Mouse (Mus musculus) megakaryocyte, embryonic 14.5 days (primary cell): Measurements from ENCODE around the gene Gata3. TPM values are rescaled to one million over a fixed set of nuclear protein-coding genes. Genes with fewer than 3 reads are reported as not detected.

Source experiments
- H3K27me3 ChIP-seq: replicated peaks from 2 replicates; pipeline ENCODE3; 2012; ENCODE audit warnings: inconsistent platforms
- H3K36me3 ChIP-seq: replicated peaks from 2 replicates; pipeline ENCODE3; 2012; ENCODE audit warnings: low read length, inconsistent platforms, mixed read lengths
- H3K4me1 ChIP-seq: 2 replicates; pipeline ENCODE4 v1.6.1; 2012; ENCODE audit warnings: inconsistent platforms
- H3K4me3 ChIP-seq: replicated peaks from 2 replicates; pipeline ENCODE3; 2012; ENCODE audit warnings: moderate library complexity, mild to moderate bottlenecking, inconsistent platforms
- H3K9me3 ChIP-seq: 2 replicates; pipeline ENCODE4 v1.6.1; 2012; ENCODE audit warnings: inconsistent platforms
- FLI1 ChIP-seq: IDR thresholded peaks from 2 replicates; pipeline ENCODE4 v1.6.1; 2012; ENCODE audit warnings: low read length, inconsistent platforms, mixed read lengths
- GATA1 ChIP-seq: IDR thresholded peaks from 3 replicates; pipeline ENCODE4 v1.6.1; 2012; ENCODE audit warnings: mixed read lengths, low read length, inconsistent platforms, borderline replicate concordance
- polyA plus RNA-seq: library from polyadenylated mRNA; stranded (reverse); fragments of >175 nt; gene quantifications from 2 replicates; pipeline ENCODE4 v1.2.3, GENCODE M21; 2012; ENCODE audit warnings: low replicate concordance; ENCODE audit not compliant: insufficient read depth

Gene Gata3
- polyA plus RNA-seq, 1 experiment: 0.36 TPM

DNA sequence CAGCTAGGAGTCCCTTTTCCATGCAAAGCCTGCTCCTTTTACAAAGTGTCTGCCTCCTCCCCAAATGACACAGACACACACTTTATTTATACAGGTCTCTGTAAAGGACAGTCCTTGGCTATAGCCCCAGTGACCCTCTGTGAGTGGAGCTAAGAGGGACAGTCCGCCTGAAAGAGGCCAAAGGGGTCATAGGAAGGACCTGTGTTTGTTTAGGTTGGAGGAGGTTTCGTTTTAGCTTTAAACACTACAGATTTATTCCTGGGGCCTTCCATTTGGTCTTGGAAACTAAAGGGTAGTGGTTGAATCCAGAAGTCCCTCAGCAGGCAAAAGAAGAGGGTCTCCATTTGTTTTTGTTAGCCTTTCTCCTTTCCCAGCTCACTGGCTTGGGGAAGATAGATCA, 16.1 kb downstream of the Gata3 start:
- peaks cover 42% of the 10 kb centered on the region for H3K4me1 ChIP-seq
- H3K36me3 ChIP-seq: no peaks in the 10 kb centered on the region
- peaks cover 3% of the 10 kb centered on the region; the same call in 1 of the 2 replicates for H3K9me3 ChIP-seq
- H3K4me3 ChIP-seq: no peak overlapping the region
- TF ChIP-seq FLI1 (no peak), GATA1 (no peak)
- peaks cover 81% of the 10 kb centered on the region for H3K27me3 ChIP-seq

- Histone ChIP-seq H3K36me3 (no peaks in the 10 kb centered on the region), H3K9me3 (peaks cover 3% of the 10 kb centered on the region; the same call in 1 of the 2 replicates), H3K4me3 (peak overlapping the region; percentile 86), H3K27me3 (peaks cover 73% of the 10 kb centered on the region), H3K4me1 (peaks cover 31% of the 10 kb centered on the region)
- no peak for TF ChIP-seq GATA1
- no peak for TF ChIP-seq FLI1
These were observed 17.2 kb downstream of the Gata3 start for GRCm38 (mm10) chr2:9872682-9873081.

DNA sequence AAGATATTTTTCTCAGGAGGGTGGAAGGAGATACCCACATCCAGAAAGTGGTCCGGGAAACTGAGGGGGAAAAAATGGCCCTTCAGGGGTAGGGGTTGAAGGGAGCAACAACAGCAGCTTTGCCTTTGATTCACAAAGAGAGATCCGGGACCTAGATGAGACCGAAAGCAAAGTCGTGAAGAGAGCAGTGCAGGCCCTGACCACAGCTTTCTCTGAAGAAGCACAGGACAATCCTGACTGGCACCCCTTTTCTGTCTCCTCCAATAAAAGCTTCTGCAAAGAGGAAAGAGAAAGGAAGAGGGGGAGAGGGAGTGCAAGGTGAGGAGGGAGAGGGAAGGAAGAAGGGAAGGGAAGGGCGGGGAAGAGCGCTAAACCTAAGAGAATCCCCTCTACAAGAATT, 18.0 kb downstream of the Gata3 start:
- Histone ChIP-seq H3K27me3 (peaks cover 65% of the 10 kb centered on the region), H3K4me1 (peaks cover 22% of the 10 kb centered on the region), H3K36me3 (no peaks in the 10 kb centered on the region), H3K4me3 (peak overlapping the region; percentile 70), H3K9me3 (no peaks in the 10 kb centered on the region)
- TF ChIP-seq GATA1 (no peak), FLI1 (no peak)

DNA sequence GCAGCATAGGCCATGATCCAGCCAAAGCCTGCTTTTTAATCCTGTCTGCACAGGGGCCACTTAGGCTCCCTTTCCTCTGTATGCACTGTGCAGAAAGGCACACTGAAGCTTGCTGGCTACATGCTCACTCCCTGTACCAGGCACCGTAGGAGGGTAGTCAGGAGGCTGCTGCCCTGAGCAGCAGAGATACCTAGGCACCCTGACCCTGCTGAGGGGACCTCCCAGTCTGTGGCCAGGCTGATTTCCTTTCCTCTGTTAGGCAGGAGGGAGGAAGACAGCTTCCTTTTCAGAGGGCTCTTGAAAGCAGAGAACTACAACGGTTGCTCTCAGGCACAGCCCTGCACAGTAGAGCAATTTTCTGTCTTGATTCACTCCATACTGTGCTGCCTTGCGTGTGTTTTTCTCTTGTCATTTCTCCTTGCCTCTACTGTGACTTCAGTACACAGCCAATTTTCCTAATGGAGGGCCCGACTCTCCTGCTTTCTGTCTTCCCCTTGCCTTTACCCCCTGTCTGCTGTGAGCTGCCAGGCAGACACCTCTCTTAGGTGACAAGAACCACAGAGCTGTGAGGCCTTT, 18.6 kb downstream of the Gata3 start:
- Histone ChIP-seq H3K27me3 (peaks cover 59% of the 10 kb centered on the region), H3K9me3 (no peaks in the 10 kb centered on the region), H3K4me1 (peaks cover 21% of the 10 kb centered on the region), H3K4me3 (peak overlapping the region; percentile 0), H3K36me3 (no peaks in the 10 kb centered on the region)
- no peak for TF ChIP-seq GATA1
- TF ChIP-seq FLI1: no peak

DNA sequence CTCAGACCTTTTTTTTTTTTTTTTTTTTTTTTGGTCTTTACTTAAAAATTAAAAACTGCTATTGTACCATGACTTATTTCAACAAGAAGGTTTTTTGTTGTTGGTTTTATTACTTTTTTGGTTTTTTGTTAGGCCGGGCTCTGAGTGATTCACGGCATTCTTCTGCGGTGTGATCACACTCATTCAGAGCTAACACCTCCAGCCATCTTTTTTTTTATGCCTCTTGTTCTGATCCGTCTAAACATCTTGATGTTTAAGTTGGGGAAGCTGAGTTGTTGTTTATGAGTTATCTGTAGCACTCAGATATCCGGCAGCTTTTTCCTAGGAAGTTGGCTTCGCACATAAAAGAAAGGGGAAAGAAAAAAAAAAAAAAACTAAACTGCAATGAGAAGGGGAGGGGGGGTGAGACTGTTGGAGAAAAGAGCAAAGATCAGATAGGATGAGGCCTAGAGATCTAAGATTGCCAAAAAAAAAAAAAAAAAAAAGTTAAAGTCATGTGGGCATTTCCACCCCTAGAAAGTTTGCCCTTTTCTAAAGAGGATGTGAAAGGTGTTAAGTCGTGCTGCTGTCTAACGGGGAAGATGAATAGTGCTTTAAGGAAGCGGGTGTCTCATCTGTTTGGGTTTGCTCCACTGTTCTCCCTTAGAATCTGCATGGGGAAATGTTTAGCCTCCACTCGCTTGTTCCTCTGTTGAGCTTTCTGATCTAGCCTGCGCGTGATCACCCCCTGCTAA, 22.6 kb downstream of the Gata3 start:
- Histone ChIP-seq H3K9me3 (no peaks in the 10 kb centered on the region), H3K4me1 (peaks cover 14% of the 10 kb centered on the region), H3K4me3 (no peak overlapping the region), H3K27me3 (peaks cover 23% of the 10 kb centered on the region), H3K36me3 (no peaks in the 10 kb centered on the region)
- TF ChIP-seq FLI1: no peak

DNA sequence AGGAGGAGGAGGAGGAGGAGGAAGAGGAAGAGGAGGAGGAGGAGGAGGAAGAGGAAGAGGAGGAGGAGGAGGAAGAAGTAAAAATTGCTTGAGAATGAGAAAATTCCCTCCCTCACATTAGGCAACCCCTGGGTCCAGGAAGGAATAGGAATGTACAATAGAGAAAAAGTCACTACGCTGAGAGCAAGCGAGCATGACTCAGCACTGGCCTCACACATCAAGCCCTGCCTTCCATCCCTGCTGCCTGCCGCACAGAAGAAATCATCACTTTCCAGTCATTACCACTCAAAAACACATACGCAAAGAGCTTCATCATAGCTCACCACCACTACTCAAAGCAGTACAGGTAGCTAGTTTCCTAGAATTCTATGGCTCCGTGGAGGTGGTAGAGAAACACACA, 29.1 kb downstream of the Gata3 start:
- no peak overlapping the region for H3K4me3 ChIP-seq

DNA sequence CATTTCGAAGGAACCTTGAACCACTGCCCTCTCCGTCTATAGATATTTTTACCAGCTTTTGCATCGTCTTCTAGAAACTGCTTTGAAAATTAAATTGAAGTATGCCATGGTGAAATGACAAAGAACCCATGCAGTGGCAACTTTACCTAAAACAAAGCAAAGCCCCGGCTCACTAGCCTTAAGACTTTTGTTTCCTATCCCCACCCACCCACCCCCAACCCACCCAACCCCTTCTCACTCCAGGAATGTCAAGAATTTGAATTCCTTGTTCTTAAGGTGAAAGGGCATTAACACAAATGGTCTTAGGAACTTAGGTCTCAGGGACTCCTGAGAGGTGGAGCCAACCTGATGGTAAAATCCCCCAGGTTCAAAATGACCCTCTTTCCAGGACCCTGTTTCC, 34.0 kb downstream of the Gata3 start:
- peaks cover 8% of the 10 kb centered on the region for H3K27me3 ChIP-seq
- no peaks in the 10 kb centered on the region for H3K9me3 ChIP-seq
- TF ChIP-seq FLI1 (no peak), GATA1 (no peak)
- H3K4me1 ChIP-seq: peaks cover 3% of the 10 kb centered on the region; the same call in 1 of the 2 replicates
- no peaks in the 10 kb centered on the region for H3K36me3 ChIP-seq
- H3K4me3 ChIP-seq: no peak overlapping the region

More for the DNA sequence above, 29.1 kb downstream of the Gata3 start:
- Histone ChIP-seq H3K36me3 (no peaks in the 10 kb centered on the region), H3K27me3 (peaks cover 8% of the 10 kb centered on the region), H3K4me1 (peaks cover 3% of the 10 kb centered on the region; the same call in 1 of the 2 replicates), H3K9me3 (no peaks in the 10 kb centered on the region)
- TF ChIP-seq FLI1: no peak
- no peak for TF ChIP-seq GATA1

DNA sequence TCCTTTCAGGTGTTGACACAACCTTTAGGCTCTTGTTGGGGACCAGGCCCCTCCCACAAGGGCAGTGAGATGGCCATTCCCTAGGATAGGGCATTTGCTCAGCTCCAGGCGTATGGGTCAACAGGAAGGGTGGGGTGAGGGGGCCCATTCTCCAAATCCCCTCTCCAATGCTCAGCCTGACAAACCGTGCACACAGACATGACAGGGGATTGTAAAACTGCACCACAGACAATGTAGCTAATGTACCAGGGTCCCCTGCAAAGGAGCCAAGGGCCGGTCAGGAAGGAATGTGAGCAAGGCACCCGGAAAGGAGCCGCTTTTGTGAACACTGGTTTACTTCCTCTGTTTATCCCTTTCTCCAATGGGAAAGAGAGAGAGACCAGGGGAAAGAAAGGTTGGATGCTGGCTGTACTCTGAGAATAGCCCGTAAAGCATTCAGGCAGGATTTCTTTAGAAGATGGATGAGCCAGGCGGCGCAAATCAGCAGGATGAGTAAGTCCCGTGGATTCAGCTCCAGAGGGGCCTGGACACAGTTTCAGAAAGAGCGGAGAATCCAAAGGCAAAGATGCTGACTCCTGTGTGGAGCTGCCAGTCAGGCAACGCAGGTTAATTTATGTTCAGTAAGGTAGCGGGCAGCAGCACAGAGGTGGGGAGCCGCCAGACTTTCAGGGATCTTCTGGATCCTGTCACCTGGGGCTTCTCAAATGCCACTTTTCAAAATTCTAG, 36.8 kb downstream of the Gata3 start:
- H3K27me3 ChIP-seq: peaks cover 6% of the 10 kb centered on the region
- TF ChIP-seq FLI1 (no peak), GATA1 (no peak)
- H3K9me3 ChIP-seq: no peaks in the 10 kb centered on the region
- no peaks in the 10 kb centered on the region for H3K36me3 ChIP-seq
- H3K4me3 ChIP-seq: no peak overlapping the region
- no peaks in the 10 kb centered on the region for H3K4me1 ChIP-seq

DNA sequence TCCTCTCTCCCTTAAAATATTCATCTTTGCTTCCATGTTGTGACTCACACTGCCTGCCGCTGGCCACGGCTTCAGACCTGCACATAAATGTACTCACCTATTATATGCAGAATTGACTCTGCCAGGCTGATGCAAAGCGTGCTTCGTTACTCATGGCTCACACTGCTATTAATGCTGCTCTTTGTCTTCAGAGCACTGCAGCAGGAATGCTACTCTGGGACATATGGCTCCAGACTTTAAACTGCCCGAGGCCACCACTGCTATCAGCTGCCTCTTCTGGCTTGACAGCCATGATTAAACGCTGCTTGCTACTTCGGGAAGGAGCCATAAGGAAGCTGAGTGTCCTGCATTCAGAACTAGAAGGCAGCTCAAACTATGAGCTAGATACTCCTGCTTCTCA, 54.6 kb downstream of the Gata3 start:
- no peaks in the 10 kb centered on the region for H3K36me3 ChIP-seq
- peaks cover 1% of the 10 kb centered on the region for H3K27me3 ChIP-seq
- no peaks in the 10 kb centered on the region for H3K9me3 ChIP-seq

GRCm38 (mm10) chr2:9833712-9834111, 56.1 kb downstream of the Gata3 start:
- peaks cover 1% of the 10 kb centered on the region for H3K27me3 ChIP-seq
- TF ChIP-seq FLI1: no peak
- no peak for TF ChIP-seq GATA1
- no peak overlapping the region for H3K4me3 ChIP-seq
- no peaks in the 10 kb centered on the region for H3K9me3 ChIP-seq
- no peaks in the 10 kb centered on the region for H3K4me1 ChIP-seq
- H3K36me3 ChIP-seq: no peaks in the 10 kb centered on the region

More for the DNA sequence above, 54.6 kb downstream of the Gata3 start:
- no peaks in the 10 kb centered on the region for H3K4me1 ChIP-seq
- no peak overlapping the region for H3K4me3 ChIP-seq
- no peak for TF ChIP-seq GATA1
- TF ChIP-seq FLI1: no peak
